Mouse (Mus musculus) hindbrain, embryonic 11.5 days (tissue): ENCODE results near the gene Rgs14. TPM values are rescaled to one million over a fixed set of nuclear protein-coding genes. Genes with fewer than 3 reads are reported as not detected.
A peak's percentile ranks its signal among the peaks of the same experiment; 100 is the strongest.

Experiments
- ATAC-seq: fragments of 200-750 bp; cut with Nextera tagmentation; 2 replicates; pipeline ENCODE4 v1.8.0; 2017; ENCODE audit warnings: mild to moderate bottlenecking, moderate TSS enrichment, moderate library complexity; ENCODE audit not compliant: low FRiP score
- DNase-seq: peaks from one replicate; pipeline ENCODE4 v3.0.0-alpha.2; 2015; ENCODE audit warnings: low spot score
- H3K27ac ChIP-seq: fragments of 300-500 bp; sonication (generic); 2 replicates; pipeline ENCODE4 v1.5.1; 2014; ENCODE audit warnings: mild to moderate bottlenecking, low read depth, low read length
- H3K27me3 ChIP-seq: fragments of 300-500 bp; sonication (generic); 2 replicates; pipeline ENCODE4 v1.6.1; 2014; ENCODE audit warnings: mild to moderate bottlenecking, low read length, moderate library complexity, mixed read lengths; ENCODE audit not compliant: control insufficient read depth, insufficient read depth
- H3K36me3 ChIP-seq: fragments of 300-500 bp; sonication (generic); 2 replicates; pipeline ENCODE4 v1.6.1; 2014; ENCODE audit warnings: mild to moderate bottlenecking, low read length, moderate library complexity, mixed read lengths; ENCODE audit not compliant: control insufficient read depth, insufficient read depth
- H3K4me1 ChIP-seq: fragments of 300-500 bp; sonication (generic); replicated peaks from 2 replicates; pipeline ENCODE4 v1.6.1; 2014; ENCODE audit warnings: low read length, mixed read lengths; ENCODE audit not compliant: control insufficient read depth, insufficient read depth
- H3K4me2 ChIP-seq: fragments of 300-500 bp; sonication (generic); replicated peaks from 2 replicates; pipeline ENCODE4 v1.6.1; 2014; ENCODE audit warnings: mild to moderate bottlenecking, low read depth, low read length
- H3K4me3 ChIP-seq: fragments of 300-500 bp; sonication (generic); 2 replicates; pipeline ENCODE4 v1.5.1; 2014; ENCODE audit warnings: low read depth, low read length
- H3K9ac ChIP-seq: fragments of 300-500 bp; sonication (generic); 2 replicates; pipeline ENCODE4 v1.6.1; 2014; ENCODE audit warnings: low read depth, low read length
- H3K9me3 ChIP-seq: fragments of 300-500 bp; sonication (generic); 2 replicates; pipeline ENCODE4 v1.6.1; 2016; ENCODE audit warnings: low read length; ENCODE audit not compliant: control insufficient read depth
- WGBS: fragments of 180-500 bp; shearing (Covaris S2); extraction: QIAGEN DNeasy Blood & Tissue Kit; methylation state at CpG from one replicate; pipeline ENCODE4 v1.1.7; 2014; 5-methylcytosine and 5-hydroxymethylcytosine counted together
- polyA plus RNA-seq: library from polyadenylated mRNA; unstranded; fragments of >200 nt; fragmentation: Nextera tagmentation; extraction: Ambion mirVana; gene quantifications from 2 replicates; pipeline ENCODE4 v1.2.1, GENCODE M21; 2014

Rgs14 gene
- polyA plus RNA-seq, 1 experiment from 2014 or later, result 0.48 TPM

DNA sequence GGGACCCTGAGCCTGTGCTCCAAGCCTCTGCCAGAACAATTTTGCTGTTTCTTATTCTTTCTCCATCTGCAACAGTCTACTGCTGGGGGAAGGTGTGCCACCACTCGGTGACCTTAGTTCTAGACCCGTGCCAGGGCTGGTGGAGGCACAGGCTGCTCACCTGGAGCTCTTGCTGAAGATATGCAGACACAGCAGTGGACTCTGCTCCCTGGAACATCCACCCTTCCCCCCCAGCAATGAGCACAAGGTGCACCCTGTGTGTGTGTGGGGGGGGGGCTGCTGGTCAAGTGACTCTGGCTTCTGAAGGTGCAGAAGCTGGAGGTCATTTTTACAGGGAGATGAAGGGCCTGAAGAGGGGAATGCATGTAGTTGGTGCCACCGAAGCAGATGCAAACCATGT, 21.1 kb downstream of the Rgs14 start:
- H3K4me2 ChIP-seq, result no peak overlapping the region
- DNase-seq (no peak), ATAC-seq (no peak)
- H3K4me1 ChIP-seq, result no peaks in the 10 kb centered on the region
- 80% methylated on average over 3 of the region's 3 CpGs for WGBS
- H3K27ac ChIP-seq, result no peak overlapping the region
- no peak overlapping the region for H3K4me3 ChIP-seq
- H3K36me3 ChIP-seq, result no peaks in the 10 kb centered on the region
- H3K9ac ChIP-seq, result no peak overlapping the region
- no peaks in the 10 kb centered on the region for H3K9me3 ChIP-seq
- no peaks in the 10 kb centered on the region for H3K27me3 ChIP-seq

DNA sequence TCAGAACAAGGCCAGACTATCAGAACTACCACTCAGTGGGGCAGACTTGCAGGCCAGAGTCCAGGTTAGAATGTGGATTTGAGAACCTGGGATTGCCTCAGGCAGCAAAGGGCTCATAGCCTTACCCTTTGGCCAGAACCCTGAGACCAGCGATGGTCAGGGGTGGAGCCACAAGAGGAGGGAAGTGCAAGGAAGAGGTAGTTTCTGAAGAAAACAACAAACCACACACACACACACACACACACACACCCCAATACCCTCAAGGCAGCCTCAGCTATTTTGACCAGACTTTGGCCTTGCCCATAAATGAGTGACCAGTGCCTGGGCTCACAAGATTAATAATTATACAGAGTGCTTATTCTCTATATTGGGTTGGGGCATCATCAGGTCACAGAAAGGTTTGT, 22.1 kb downstream of the Rgs14 start:
- Histone ChIP-seq H3K9ac (no peak overlapping the region), H3K4me2 (no peak overlapping the region), H3K9me3 (no peaks in the 10 kb centered on the region), H3K27me3 (no peaks in the 10 kb centered on the region), H3K4me3 (no peak overlapping the region), H3K27ac (no peak overlapping the region), H3K36me3 (no peaks in the 10 kb centered on the region), H3K4me1 (no peaks in the 10 kb centered on the region)
- 55% methylated on average over 1 of the region's 1 CpGs for WGBS
- DNase-seq (no peak), ATAC-seq (no peak)

DNA sequence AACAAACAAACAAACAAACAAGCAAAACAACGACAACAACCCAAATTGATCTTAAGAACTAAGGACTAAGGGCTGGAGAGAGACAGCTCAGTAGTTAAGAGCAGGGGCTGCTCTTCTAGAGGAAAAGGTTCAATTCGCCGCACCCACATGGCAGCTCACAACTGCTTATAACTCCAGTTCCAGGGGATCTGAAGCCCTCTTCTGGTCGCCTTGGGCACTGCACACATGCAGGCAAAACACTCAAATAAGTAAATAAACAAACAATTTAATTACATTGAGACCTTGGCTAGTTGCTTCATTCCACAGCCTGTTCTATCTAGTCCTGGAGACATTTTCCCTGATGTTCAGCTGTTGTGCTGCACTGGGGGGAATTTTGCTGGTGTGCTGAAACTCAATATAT, 23.4 kb downstream of the Rgs14 start:
- DNase-seq, result no peak
- no peak overlapping the region for H3K4me2 ChIP-seq
- H3K27me3 ChIP-seq, result no peaks in the 10 kb centered on the region
- ATAC-seq, result no peak
- H3K36me3 ChIP-seq, result no peaks in the 10 kb centered on the region
- no peaks in the 10 kb centered on the region for H3K4me1 ChIP-seq
- H3K9ac ChIP-seq, result no peak overlapping the region
- no peak overlapping the region for H3K27ac ChIP-seq
- WGBS, result 71% methylated on average over 4 of the region's 4 CpGs
- H3K4me3 ChIP-seq, result no peak overlapping the region
- H3K9me3 ChIP-seq, result no peaks in the 10 kb centered on the region

DNA sequence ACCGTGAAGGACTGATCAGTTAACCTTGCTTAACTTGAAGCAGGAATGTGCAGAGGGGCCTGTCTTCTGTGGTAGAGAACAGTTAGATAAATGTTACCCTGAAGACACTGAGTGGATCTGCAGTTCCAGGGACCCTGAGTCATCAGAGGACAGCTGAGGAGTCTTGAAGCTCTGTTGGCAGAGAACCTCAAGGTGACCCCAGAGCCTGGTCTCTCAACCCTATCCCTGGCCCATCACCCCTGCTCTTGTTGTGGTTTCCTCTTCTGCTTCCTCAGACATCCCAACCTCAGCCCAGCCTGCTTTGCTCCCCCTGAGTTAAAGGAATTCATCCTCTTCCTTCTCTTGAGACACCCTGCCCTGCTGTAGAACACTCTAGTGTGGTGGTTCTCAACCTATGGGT, 28.6 kb downstream of the Rgs14 start, which contains the start of gene Slc34a1:
TSS of gene Slc34a1 (plus strand) at position 100 of the 400 bp plus-strand sequence.
- Histone ChIP-seq H3K27ac (no peak within 1 kb of the TSS), H3K9ac (no peak within 1 kb of the TSS), H3K36me3 (no peaks in the 10 kb centered on the region), H3K4me2 (no peak within 1 kb of the TSS), H3K4me1 (no peaks in the 10 kb centered on the region), H3K4me3 (no peak within 1 kb of the TSS), H3K27me3 (no peaks in the 10 kb centered on the region), H3K9me3 (no peaks in the 10 kb centered on the region)
- ATAC-seq (no peak), DNase-seq (no peak)
- 90% methylated on average over 1 of the region's 1 CpGs for WGBS

DNA sequence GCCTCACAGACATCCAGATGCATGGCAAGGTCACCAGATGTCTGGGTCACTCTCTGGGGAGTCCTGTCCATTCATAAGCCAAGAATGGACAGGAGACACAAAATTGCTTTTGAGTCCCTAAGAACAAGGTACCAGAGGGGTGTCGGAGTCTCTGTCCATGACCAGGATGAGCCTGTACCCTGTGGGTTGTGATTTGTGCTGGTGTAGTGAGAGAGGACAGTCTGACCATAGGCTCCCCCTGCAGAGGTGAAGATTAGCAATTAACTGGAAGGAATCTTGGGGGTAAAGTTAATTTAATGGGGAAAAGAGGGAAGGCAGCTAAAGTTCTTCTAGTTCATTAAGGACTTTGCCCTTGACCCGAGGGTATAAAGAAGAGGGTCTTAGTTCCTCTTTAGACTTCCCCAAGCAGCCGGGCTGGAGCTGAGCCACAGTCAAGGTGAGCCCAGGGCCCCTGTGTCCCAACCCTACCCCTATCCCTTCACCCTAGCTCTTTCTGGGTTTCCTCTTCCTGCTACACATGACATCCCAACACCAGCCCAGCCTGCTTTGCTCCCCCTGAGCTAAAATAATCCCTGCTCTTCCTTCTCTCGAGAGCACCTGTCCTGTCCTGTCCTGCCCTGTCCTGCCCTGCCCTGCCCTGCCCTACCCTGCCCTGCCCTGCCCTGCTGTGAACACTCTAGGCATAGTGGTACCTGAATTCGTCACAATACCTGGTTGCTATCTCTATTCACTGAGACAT, 29.9 kb downstream of the Rgs14 start:
- 66% methylated on average over 5 of the region's 5 CpGs for whole genome bisulfite sequencing
- no peak overlapping the region for H3K9ac ChIP-seq
- H3K27ac ChIP-seq, result no peak overlapping the region
- ATAC-seq (no peak), DNase-seq (no peak)
- H3K27me3 ChIP-seq, result no peaks in the 10 kb centered on the region
- H3K4me2 ChIP-seq, result no peak overlapping the region
- H3K36me3 ChIP-seq, result no peaks in the 10 kb centered on the region
- H3K9me3 ChIP-seq, result no peaks in the 10 kb centered on the region
- no peaks in the 10 kb centered on the region for H3K4me1 ChIP-seq
- H3K4me3 ChIP-seq, result no peak overlapping the region

DNA sequence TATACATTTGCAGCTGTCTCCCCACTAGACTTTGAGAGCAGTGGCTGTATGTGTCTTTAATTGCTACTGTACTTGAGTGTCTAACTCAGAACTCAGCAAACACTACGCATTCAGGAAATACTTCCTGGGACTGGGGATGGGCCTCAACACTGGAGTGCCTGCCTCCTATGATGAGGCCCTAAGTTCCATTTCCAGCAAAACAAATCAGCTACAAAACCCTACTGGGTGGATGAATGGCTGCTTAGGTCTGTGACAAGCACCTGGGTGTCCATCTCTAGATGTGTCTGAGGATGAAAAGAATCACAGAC, 30.5 kb downstream of the Rgs14 start:
- no peak overlapping the region for H3K4me3 ChIP-seq
- no peak overlapping the region for H3K9ac ChIP-seq
- ATAC-seq, result no peak
- H3K4me2 ChIP-seq, result no peak overlapping the region
- 86% methylated on average over 1 of the region's 1 CpGs for WGBS
- no peak overlapping the region for H3K27ac ChIP-seq
- H3K27me3 ChIP-seq, result no peaks in the 10 kb centered on the region
- H3K36me3 ChIP-seq, result no peaks in the 10 kb centered on the region
- no peak for DNase-seq
- no peaks in the 10 kb centered on the region for H3K4me1 ChIP-seq
- no peaks in the 10 kb centered on the region for H3K9me3 ChIP-seq

DNA sequence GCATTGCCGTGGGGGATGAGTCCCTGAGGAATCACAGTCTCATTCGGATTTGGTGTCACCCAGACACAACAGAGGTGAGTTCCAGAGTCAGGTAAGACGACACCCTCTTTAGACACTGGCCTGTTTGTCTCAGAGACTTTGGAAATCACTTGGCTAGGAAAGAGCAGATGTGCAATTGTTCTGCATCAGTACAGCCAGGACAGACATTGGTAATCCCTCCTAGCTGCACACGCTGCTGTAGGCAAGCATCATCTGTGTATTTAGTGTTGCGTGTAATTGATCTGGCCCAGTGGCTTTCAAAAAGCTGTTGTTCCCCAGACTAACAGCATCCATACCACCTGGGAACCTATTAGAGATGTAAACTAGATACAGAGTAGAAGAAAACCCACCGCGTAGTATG, 33.7 kb downstream of the Rgs14 start:
- H3K27ac ChIP-seq, result no peak overlapping the region; the same call in 1 of the 2 replicates
- no peaks in the 10 kb centered on the region for H3K36me3 ChIP-seq
- no peak overlapping the region for H3K9ac ChIP-seq
- 0 out of 2 replicates have a peak, but pooled peaks cover 2% of the 10 kb centered on the region for H3K4me1 ChIP-seq
- no peaks in the 10 kb centered on the region for H3K27me3 ChIP-seq
- peak; percentile 16 for DNase-seq
- H3K4me3 ChIP-seq, result no peak overlapping the region
- 70% methylated on average over 7 of the region's 7 CpGs for WGBS
- no peaks in the 10 kb centered on the region for H3K9me3 ChIP-seq
- no peak overlapping the region for H3K4me2 ChIP-seq
- ATAC-seq, result peak; percentile 62; the same call in 1 of the 2 replicates

DNA sequence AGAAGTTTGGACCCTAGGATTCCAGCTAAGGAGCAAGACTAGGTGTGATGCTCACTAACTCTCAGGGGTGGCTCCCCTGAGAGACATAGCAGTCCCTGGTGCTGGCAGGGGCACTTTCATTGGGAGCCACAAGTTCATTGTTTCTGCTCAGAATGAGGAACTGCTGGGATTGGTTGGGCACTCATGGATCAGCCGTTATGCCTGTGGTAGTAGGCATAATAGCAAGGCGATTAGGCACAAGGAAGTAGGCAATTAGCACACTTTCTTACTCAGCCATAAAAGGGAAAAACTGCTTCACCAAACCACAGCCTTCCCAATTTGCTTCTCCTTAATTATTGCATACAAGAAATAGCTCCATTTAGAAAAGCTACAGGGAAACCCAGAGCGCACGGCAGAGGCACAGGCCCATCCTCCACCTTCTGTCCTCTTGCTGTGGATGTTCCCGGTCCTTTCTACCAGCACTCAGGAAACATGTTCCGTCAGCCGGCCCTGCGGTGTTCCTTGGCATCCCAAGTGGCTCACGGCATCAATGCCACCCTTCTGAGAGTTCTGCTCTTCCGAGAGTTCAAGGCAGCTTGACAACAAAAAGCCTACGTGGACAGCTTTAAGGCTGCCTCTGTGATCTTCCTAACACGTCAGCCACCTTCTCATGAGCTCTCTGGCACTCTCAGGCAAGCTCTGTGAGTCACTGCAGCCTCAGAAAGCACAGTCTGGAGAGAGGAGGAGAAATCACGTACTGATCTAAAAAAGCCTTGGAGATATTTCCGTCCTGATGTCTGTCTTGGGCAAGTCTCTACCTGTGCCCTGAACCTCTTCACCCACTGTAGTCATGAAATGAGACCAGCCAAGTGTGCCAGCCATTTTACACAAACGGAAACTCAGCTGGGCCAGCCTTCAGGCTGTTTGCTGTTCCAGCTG, 34.7 kb downstream of the Rgs14 start:
- Histone ChIP-seq H3K4me1 (0 out of 2 replicates have a peak, but pooled peaks cover 2% of the 10 kb centered on the region), H3K9me3 (no peaks in the 10 kb centered on the region), H3K9ac (no peak overlapping the region), H3K27ac (no peak overlapping the region), H3K4me2 (no peak overlapping the region), H3K4me3 (no peak overlapping the region), H3K36me3 (no peaks in the 10 kb centered on the region), H3K27me3 (no peaks in the 10 kb centered on the region)
- DNase-seq (no peak), ATAC-seq (no peak)
- 77% methylated on average over 15 of the region's 15 CpGs for WGBS
